Mouse (Mus musculus): ENCODE data around the gene Slc35e3. TPM values are rescaled to one million over a fixed set of nuclear protein-coding genes. Genes with fewer than 3 reads are reported as not detected.
"Not testable (repeated sequence)": the region's sequence is repeated elsewhere in the genome, so short reads cannot be mapped to it uniquely, and the experiment has no call there.

Gene Slc35e3
- total RNA-seq, 2 experiments from 2014 or later = 10.5 to 14.4 TPM

DNA sequence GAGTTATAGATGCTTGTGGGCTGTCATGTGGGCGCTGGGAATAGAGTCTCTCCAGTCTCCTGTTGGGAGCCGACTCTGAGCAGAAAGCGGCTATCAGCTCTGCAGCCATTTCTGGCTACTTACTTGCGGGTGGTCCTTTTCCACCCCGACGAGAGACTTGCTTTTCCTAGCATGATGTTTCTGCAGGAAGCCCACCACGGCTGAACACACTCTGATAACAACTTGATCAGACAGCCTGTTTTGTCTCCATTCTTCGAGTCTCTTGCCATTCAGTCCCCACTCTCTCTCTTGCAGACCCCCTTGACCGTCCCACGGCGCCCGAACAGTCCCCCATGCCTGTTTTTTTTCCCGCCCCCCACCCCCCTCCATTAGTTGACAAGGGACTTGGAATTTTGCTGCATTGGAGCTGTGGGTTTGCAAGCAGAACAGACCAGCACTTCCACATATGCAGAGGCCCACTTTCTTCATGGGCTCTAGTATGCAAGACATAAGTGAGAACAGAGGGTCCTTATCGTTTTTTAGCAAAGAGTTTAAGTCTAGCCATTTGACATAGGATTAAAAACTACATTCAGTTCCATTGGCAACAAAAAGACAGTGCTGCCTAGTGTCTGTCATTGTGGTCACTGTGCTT is 13.1 kb downstream of the Slc35e3 start:
- DNase-seq = no peak

DNA sequence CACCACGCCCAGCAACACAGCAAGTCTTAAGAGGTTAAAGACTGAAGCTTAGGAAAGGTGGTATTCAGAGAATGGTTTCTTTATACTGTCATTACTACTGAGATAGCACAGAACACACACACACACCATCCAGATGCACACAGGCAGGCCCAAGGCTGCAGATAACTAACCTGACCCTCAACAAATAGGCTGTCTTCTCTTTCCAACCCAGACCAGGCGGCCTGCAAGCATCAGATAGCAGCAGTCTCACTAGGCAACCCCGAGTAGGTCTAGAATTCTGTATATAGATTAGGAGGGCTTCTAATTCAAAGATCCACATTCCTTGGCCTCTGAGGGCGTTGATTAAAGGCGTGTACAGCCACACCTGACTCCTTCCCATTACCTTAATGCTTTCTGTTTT is 14.0 kb downstream of the Slc35e3 start:
- no peak for DNase-seq

DNA sequence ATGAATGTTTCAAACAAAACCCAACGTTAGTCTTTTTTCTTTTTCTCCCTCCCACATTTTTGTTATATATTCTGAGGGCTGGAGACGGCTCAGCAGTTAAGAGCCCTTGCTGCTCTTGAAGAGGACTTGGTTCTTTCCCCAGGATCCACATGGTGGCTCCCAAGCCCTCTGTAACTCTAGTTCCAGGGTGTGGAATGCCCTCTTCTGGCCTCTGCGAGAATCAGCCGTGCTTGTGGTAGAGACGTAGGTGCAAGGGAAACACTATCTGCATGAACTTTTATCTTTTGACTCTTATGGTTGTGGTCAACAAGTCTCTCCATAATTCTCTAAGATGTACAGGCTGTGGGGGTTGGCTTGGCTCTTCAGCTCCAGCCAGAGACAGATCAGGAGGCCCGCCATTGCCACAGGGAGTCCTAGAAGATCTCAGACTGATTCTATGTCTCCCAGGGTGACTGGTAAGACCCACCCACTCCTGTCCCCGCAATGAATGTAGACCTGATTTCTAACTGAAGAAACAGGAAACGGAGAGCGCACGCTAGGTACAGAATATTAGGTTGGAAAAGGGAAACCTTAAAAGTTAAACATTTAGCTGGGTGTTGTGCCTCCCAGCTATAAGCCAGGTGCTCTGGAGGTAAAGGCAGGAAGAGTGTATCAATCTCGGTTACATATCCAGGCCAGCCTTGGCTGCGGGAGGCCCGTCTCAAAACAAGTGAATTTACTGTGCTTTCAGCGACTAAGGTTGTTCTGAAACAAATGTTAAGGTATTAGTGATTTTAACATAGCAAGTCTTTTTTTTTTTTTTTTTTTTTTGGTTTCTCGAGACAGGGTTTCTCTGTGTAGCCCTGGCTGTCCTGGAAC is 14.7 kb downstream of the Slc35e3 start:
- DNase-seq = peak; percentile 72

DNA sequence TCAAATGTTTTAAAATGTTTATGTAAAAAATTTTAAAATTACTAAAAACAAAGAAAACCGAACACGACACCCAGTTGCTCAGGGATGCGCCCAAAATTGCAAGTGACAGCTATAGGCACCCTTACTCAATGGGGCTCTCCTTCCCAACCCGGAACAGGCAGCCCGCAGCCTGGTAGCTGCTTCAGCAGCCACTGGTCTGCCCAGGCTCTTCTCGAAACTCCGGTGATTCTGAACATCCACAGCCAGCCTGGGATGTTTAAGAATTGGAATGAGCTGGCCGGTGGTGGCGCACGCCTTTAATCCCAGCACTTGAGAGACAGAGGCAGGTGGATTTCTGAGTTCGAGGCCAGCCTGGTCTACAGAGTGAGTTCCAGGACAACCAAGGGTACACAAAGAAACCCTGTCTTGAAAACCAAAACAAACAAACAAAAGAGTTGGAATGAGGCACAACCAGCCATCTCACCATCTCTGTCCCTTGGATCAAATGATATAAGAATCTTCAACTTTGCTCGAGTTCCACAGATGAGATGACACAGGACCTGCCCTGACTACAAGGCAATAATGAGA is 15.4 kb downstream of the Slc35e3 start:
- no peak for DNase-seq

DNA sequence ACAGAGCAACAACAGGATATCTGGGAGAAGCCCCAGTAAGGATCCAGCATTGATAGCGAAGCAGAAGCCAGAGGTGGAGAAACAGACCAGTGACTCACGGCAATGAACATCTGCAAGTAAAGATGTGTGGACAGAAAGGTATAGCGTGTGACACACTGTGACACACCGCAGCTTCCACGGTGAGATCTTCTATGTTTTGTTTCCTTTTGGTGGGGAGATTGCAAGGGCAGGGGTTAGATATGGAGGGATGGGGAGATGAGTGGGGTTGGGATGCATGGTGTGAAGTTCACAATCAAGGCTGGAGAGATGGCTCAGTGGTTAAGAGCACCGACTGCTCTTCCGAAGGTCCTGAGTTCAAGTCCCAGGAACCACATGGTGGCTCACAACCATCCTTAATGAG is 16.0 kb downstream of the Slc35e3 start:
- no peak for DNase-seq

DNA sequence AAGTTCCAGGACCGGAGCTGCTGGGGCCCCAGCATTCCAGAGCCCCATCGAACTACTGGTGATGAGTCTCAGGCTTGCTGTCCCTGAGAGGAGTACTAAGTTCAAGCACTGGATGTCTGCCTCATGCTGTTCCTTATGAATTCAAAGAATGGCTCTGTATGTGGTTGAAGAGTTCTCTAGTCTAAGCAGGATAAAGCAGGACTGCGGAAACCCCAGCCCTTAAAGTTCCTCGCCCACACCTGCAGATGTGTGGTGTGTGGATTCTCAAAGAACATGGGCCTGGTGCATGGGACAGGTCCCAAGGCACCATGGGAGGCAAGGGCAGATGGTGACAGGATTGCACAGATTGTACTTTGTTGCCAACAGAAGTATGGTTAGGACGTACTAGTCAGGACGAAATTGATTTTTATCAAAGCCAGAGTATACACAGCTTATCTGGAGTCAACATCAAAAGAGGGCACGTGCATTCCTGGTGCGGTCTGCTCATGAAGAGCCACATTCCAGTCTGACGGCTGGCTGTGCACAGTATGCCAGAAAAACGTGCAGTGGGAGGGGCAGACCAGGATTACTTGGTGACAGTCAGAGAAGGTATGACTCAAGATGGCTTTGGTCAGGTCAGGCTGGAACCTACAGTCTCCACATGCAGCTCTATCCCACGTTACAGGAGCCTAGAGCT is 16.9 kb downstream of the Slc35e3 start:
- DNase-seq = no peak

DNA sequence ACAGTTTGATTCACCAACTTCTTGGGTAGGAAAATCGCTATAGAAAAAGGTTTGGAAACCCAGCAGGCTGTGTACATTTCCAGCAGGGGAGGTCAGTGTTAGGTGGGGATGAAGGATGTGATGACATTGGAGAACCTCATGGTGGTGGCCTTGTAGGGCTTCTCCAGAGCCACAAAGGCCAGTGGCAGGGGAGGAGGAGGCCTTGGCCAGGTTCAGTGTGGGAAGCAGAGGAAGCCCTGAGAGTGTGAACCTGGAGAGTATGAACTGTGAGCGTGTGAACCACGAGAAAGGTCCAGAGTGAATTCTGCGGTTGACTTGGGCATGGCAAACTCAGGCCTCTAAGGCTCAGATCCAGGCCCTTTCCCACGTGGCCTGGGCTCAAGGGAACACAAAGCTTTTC is 17.6 kb downstream of the Slc35e3 start:
- DNase-seq = no peak

DNA sequence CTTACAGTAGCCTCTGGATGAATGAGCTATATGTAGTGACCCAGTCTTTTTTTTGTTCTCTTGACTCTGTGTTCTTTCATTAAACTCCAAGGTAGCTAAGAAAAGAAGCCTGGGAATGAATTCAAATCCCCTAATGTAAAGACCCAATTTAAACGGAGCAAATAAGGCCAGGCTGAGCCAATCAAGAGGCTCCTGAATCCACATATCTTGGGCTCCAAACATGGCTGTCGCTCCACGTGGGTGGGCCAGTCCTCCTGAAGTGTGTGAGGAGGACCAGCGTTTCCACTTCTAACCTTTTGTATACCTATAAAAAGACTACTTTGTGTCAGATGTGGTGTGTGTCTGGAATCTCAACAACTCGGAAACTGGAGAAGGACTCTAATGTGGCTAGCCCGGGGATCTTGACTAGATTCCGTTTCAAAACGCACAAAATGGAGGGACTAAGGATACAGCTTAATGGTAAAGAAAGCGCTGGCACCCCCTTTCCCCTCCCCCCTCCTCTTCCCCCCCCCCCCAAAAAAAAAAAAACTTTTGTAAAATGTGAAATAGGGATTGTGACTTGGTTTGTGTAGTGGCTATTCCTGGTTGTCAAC is 18.6 kb downstream of the Slc35e3 start:
- DNase-seq = no peak

DNA sequence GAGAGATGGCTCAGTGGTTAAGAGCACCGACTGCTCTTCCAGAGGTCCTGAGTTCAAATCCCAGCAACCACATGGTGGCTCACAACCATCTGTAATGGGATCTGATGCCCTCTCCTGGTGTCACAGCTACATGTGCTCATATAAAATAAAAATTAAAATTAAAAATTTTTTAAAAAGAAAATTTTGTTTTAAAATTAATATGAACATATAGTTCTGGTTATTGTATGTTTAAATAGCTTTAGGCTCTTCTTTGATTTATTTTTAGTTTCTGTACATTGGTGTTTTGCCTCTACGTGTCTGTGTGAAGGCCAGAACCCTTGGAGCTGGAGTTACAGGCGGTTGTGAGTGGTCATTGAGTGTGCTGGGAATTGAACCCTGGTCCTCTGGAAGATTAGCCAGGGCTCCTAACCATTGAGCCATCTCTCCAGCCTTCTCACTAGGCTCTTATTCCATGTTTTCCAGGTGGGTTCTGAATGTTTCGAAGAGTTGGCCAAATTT is 19.2 kb downstream of the Slc35e3 start:
- no peak for DNase-seq

DNA sequence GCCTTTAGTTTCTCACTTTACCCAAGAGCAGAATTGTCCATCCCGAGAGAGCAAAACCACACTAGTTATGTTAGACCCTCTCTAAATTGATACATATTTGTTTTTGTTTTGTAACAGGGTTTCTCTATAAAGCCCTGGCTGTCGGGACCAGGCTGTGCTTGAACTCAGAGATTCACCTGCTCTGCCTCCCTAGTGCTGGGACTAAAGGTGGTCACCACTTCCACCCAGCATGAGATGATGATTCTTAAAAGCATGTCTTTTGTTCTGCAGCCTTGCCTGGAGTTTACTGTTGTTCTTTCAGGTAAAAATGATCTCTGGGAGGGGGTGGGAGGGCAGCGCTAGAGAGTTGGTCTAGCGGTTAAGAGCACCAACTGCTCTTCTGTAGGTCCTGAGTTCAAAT is 19.8 kb downstream of the Slc35e3 start:
- DNase-seq = no peak

DNA sequence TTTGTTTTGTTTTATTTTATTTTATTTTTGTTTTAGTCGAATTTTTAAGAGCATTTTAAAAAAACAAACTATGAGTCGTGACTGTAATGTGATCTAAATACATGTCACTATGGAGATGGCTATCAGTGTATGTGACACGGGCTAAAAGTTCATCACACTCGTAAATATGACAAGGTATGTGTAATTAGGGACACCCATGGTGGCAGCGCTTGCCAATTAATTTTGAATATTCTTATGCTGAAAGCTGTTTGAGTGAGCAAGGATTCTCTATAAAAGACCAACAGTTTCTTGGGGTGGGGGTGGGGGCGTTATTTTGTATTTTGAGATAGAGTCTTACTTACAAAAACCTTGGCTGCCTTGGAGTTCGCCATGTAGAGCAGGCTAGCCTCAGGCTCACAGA is 20.5 kb downstream of the Slc35e3 start:
- DNase-seq = no peak

DNA sequence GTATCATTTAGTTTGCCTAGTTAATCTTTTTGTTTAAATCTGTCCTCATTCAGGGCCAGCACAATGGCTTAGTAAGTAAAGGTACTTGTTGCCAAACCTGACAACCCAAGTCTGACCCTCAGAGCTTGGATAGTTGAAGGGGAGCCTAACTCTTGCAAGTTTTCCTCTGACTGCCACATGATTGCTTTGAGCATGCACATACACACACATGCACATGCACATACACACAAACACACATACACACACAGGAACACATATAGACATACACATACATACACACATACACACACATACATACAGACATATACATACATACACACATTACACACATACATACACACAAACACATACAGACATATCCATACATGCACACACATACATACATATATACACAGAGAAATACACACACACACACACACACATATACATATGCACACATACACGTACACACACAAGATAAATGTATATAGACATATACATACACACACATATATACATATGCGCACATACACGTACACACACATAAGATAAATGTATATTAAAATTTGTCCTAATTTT is 21.3 kb downstream of the Slc35e3 start:
- DNase-seq = no peak

DNA sequence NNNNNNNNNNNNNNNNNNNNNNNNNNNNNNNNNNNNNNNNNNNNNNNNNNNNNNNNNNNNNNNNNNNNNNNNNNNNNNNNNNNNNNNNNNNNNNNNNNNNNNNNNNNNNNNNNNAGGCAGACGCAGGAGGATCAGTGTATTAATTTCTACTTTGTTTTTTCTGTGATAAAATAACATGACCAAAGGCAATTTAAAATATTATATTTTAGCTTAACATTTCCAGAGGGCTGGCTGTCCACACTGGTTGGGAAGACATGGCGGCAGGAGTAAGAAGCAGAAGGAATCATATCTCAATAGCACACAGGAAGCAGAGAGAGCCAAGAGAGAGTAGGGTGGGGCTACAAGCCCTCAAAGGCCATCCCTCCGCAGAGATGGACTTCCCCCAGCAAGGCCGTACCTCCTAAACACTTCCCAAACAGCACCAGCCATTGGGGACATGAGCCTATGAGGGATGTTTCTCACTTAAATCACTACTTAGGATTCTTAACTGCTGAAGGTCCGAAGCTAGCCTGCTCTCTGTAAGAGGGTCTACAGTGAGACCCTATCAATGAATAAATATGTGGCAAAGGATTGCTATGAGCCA is 21.9 kb downstream of the Slc35e3 start:
- DNase-seq = no peak

DNA sequence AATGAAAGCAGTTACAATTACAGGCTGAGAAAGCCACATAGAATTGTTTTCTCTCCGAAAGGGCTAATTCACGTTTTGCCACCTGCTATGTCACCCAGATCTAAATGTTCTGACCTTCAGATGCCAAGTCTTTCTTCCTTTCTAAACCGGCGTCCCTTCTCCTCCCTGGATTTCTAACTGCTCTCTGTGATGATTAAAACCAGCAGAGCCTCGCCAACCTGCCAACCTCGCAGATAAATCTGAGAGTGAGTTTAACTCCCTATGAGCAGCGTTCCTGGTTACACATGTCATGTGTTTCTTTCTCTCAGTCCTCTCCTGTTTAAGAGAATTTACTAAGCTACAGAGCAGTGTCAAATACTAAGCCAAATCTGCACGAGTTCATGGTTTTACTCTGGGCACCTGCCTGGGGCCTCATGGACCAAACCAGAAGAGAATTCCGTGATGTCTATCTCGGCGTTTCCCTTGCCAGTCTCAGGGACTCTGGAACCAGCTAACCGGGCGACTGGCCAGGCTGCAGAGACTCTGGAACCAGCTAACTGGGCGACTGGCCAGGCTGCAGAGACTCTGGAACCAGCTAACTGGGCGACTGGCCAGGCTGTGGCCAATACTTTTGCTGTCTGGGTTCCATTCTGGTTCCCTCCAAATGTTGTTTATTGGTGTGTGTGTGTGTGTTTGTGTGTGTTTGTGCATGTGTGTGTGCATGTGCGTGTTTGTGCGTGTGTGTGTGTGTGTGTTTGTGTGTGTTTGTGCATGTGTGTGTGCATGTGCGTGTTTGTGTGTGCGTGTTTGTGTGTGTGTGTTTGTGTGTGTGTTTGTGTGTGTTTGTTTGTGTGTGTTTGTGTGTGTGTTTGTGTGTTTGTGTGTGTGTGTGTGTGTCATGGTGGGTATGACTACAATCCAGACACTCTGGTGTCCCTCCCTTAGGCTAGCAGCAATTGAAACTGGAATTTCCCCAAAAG is 27.7 kb downstream of the Slc35e3 start:
- peak; percentile 71 for DNase-seq

DNA sequence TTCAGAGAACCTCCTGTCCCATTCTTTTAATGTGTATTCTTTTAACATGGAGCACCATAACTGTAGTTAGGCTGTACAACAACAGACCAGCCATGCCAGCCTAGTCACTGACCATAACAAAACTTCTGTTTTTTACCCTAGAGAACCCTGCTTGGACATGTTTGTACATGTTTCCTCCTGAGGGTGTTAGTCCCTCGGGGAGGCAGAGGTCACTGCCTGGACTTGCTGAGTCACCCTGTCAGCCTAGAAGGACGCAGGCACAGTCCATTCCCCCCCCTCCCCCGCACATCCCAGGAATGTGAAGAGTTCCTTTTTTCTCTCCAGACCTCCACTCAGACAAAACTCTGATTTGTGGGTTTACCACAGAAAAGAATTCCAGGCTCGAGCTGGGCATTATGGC is 28.6 kb downstream of the Slc35e3 start:
- peak; percentile 84 for DNase-seq

DNA sequence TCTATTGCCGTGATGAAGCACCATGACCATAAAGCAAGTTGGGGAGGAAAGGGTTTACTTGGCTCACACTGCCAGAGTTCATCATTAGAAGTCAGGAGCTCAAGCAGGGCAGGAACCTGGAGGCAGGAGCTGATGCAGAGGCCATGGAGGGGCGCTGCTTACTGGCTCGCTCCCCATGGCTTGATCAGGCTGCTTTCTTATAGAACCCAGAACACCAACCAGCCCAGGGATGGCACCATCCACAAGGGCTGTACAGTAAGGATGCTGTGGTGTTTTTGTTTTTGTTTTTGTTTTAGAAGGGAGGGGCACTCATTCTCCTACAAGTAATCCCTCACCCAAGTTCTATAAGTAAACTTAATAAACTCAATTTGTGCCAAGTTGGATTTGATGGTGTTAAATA is 29.5 kb downstream of the Slc35e3 start:
- DNase-seq = no peak

DNA sequence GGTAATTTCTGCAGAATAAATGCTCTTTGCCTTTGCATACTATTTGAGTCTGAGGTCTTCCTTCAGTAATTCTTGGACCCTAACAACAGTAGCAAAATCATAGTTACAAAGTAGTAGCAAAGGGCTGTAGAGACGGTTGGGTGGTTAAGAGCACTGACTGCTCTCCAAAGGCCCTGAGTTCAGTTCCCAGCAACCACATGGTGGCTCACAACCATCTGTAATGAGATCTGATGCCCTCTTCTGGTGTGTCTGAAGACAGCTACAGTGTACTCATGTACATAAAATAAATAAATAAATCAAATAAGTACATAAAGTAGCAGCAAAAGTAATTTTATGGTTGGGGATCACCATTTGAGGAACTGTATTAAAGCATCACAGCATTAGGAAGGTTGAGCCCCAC is 30.5 kb downstream of the Slc35e3 start:
- not testable (repeated sequence) for DNase-seq

DNA sequence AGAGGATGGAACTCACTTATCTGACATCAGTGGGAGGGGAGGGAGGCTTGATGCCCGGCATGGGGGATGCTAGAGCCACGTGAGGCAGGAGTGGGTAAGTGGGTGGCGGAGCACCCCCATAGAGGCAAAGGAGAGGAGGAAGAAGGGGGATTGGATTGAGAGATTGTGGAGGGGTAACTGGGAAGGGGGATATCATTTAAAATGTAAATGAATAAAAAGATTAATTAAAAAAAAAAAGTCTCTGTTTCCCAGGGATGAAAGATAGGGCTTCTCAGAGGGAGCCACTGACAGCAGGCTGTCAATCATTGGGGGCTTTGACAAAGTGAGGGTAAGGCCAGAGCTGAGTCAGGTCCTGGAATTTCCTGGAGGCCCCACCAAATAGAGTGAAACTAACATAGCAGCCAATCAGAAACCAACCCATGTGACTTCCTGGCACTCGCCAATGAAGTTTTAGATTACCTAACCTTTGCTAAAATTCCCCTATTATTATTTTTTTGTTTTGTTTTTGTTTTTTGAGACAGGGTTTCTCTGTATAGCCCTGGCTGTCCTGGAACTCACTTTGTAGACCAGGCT is 31.2 kb downstream of the Slc35e3 start:
- DNase-seq = no peak

DNA sequence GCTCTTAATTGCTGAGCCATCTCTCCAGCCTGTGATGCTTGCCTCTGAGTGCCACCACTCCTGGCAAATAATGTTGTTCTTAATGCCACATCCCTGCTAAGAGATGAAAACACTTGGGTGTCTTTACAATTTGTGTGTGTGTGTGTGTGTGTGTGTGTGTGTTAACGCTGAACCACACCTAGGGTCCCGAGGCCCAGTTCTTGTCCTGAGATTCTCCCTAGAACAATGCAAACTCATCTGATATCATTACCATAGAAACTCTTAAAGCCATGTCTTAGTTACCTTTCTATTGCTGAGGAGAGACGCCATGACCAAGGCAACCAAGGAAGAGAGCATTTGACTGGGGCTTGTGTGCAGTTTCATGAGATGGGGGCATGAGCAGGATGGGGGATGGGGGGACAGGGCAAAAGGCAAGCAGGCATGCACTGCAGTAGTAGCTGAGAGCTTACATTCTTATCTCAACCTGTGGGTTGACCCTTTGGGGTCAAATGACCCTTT is 32.1 kb downstream of the Slc35e3 start:
- no peak for DNase-seq

DNA sequence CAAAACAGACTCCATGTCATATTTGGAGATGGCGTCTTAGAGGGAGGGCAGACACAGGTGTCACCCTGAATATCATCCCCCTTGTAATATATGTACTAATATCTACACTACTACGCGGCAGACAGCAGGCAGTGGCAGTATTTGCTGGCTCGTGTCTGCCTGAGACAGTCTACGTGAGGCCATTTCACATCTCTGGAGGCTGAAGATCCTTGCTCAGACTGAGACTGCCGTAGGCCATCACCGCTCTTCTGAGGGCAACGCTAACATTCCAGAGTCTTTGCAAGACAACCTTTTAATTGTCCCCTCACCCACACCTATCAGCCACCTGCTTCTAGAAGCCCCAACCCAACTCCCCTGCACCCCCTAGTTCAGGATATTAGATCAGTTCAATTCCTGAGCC is 32.7 kb downstream of the Slc35e3 start:
- no peak for DNase-seq

Measured in adrenal gland, postnatal 10 days (tissue).